Mouse (Mus musculus): ENCODE results near the gene Cdhr1.
A peak's percentile ranks its signal among the peaks of the same experiment; 100 is the strongest.
"Not testable (repeated sequence)": the region's sequence is repeated elsewhere in the genome, so short reads cannot be mapped to it uniquely, and the experiment has no call there.

Cdhr1 gene

GRCm38 (mm10) chr14:37097956-37098530 lies at the start of gene Cdhr1:
Cdhr1 (minus strand) TSS chr14:37098347.
- DNase-seq (ENCODE audit: low spot score in 2 of 2) = no peak

GRCm38 (mm10) chr14:37139051-37139710 lies 41.0 kb upstream of the Cdhr1 start:
- DNase-seq (ENCODE audit: low spot score in 2 of 2) = no peak

- DNase-seq (ENCODE audit: low spot score in 2 of 2) = not testable (repeated sequence)
These were observed 39.4 kb upstream of the Cdhr1 start for GRCm38 (mm10) chr14:37137596-37137995.

- no peak for DNase-seq (ENCODE audit: low spot score in 2 of 2)
These were observed 38.0 kb upstream of the Cdhr1 start for GRCm38 (mm10) chr14:37136110-37136509.

- DNase-seq (ENCODE audit: low spot score in 2 of 2) = no peak
These were observed 37.5 kb upstream of the Cdhr1 start for GRCm38 (mm10) chr14:37135671-37136070.

GRCm38 (mm10) chr14:37135127-37135593 lies 37.0 kb upstream of the Cdhr1 start, which contains the start of gene Ghitm:
Ghitm (minus strand) TSS chr14:37135272.
- DNase-seq (ENCODE audit: low spot score in 2 of 2) = peak; percentile 92 to 97

GRCm38 (mm10) chr14:37134304-37135126 lies 36.4 kb upstream of the Cdhr1 start:
- DNase-seq (ENCODE audit: low spot score in 2 of 2) = no peak

GRCm38 (mm10) chr14:37127652-37128051 lies 29.5 kb upstream of the Cdhr1 start:
- DNase-seq (ENCODE audit: low spot score in 2 of 2) = peak in 1 of 2 experiments; percentile 59

GRCm38 (mm10) chr14:37119233-37119632 lies 21.1 kb upstream of the Cdhr1 start:
- DNase-seq (ENCODE audit: low spot score in 2 of 2) = no peak

- DNase-seq (ENCODE audit: low spot score in 2 of 2) = no peak
These were observed 15.8 kb upstream of the Cdhr1 start, which contains the start of gene 2610528A11Rik for GRCm38 (mm10) chr14:37113922-37114321. 2610528A11Rik (minus strand) TSS chr14:37114022.

- no peak for DNase-seq (ENCODE audit: low spot score in 2 of 2)
These were observed 14.8 kb upstream of the Cdhr1 start for GRCm38 (mm10) chr14:37112931-37113330.

- no peak for DNase-seq (ENCODE audit: low spot score in 2 of 2)
These were observed 13.2 kb upstream of the Cdhr1 start for GRCm38 (mm10) chr14:37111371-37111770.

GRCm38 (mm10) chr14:37110456-37110855 lies 12.3 kb upstream of the Cdhr1 start:
- no peak for DNase-seq (ENCODE audit: low spot score in 2 of 2)

- DNase-seq (ENCODE audit: low spot score in 2 of 2) = no peak
These were observed 11.8 kb upstream of the Cdhr1 start for GRCm38 (mm10) chr14:37109975-37110374.

GRCm38 (mm10) chr14:37109460-37109859 lies 11.3 kb upstream of the Cdhr1 start:
- DNase-seq (ENCODE audit: low spot score in 2 of 2) = no peak

GRCm38 (mm10) chr14:37105846-37106245 lies 7.7 kb upstream of the Cdhr1 start:
- no peak for DNase-seq (ENCODE audit: low spot score in 2 of 2)

GRCm38 (mm10) chr14:37104747-37105146 lies 6.6 kb upstream of the Cdhr1 start:
- no peak for DNase-seq (ENCODE audit: low spot score in 2 of 2)

GRCm38 (mm10) chr14:37102484-37102883 lies 4.3 kb upstream of the Cdhr1 start:
- DNase-seq (ENCODE audit: low spot score in 2 of 2) = no peak

- DNase-seq (ENCODE audit: low spot score in 2 of 2) = no peak
These were observed 3.4 kb upstream of the Cdhr1 start for GRCm38 (mm10) chr14:37101531-37101930.

GRCm38 (mm10) chr14:37095556-37095955 lies 2.6 kb downstream of the Cdhr1 start:
- no peak for DNase-seq (ENCODE audit: low spot score in 2 of 2)

- DNase-seq (ENCODE audit: low spot score in 2 of 2) = no peak
These were observed 3.7 kb downstream of the Cdhr1 start for GRCm38 (mm10) chr14:37094436-37094835.

GRCm38 (mm10) chr14:37083755-37084154 lies 14.4 kb downstream of the Cdhr1 start:
- DNase-seq (ENCODE audit: low spot score in 2 of 2) = no peak
